Mouse (Mus musculus): ENCODE measurements around the gene Vmn1r148. TPM values are rescaled to one million over a fixed set of nuclear protein-coding genes. Genes with fewer than 3 reads are reported as not detected.
"Not testable (repeated sequence)": the region's sequence is repeated elsewhere in the genome, so short reads cannot be mapped to it uniquely, and the experiment has no call there.

The Vmn1r148 gene
- polyA plus RNA-seq (2014; fragmentation: Nextera tagmentation; extraction: Ambion mirVana), result not detected in 2 replicates

DNA sequence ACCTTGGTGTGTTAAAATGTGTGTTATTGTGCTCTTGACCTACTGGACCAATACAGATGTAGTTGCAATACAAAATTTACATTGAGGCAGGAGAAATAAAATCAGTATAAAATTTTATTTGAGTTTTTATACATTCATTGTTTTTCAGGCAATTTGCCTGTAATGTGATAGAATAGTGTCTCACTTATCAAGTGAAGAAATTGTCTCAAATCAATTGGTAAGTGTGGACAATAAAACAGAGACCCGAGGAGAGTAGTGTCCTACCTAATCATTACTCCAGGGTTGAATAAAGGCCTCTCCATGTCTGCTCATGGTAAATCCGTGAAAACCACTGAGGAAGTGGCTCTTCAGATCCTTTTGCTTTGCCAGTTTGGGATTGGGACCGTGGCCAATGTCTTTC, at the start of gene Vmn1r148:
Vmn1r148 (plus strand) TSS at position 301 of the 400 bp plus-strand sequence.
- H3K36me3 ChIP-seq (ENCODE audit: control insufficient read depth, insufficient read depth, low read length); H3K27me3 ChIP-seq (ENCODE audit: control insufficient read depth, insufficient read depth, low read length); H3K4me3 ChIP-seq (replicated peaks; ENCODE audit: low read depth, low read length); H3K27ac ChIP-seq (replicated peaks; ENCODE audit: low read depth, low read length); H3K4me2 ChIP-seq (ENCODE audit: low read length); H3K9ac ChIP-seq (replicated peaks; ENCODE audit: low read length); H3K9me3 ChIP-seq (ENCODE audit: control insufficient read depth, low read length); H3K4me1 ChIP-seq (ENCODE audit: control insufficient read depth, insufficient read depth, low read length); DNase-seq; ATAC-seq (ENCODE audit: low FRiP score, low TSS enrichment): not testable (repeated sequence)
- no CpG with 5 or more reads among the region's 3 CpGs for WGBS

DNA sequence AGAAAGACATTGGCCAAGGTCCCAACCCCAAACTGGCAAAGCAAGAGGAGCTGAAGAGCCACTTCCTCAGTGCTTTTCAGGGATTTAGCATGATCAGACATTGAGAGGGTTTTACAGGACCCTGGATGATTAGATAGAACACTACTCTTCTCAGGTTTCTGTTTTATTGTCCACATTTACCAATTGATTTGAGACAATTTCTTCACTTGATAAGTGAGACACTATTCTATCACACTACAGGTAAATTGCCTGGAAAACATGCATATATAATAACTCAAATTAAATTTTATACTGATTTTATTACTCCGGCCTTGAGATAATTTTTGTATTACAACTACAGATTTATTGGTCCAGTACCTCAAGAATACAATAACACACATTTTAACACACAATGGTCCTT, 42.4 kb upstream of the Vmn1r148 start, which contains the start of gene Gm8660:
Gm8660 (minus strand) TSS at position 101 of the 400 bp plus-strand sequence.
- H3K4me1 ChIP-seq (ENCODE audit: control insufficient read depth, insufficient read depth, low read length); H3K36me3 ChIP-seq (ENCODE audit: control insufficient read depth, insufficient read depth, low read length); H3K9me3 ChIP-seq (ENCODE audit: control insufficient read depth, low read length); DNase-seq; H3K4me2 ChIP-seq (ENCODE audit: low read length); H3K9ac ChIP-seq (replicated peaks; ENCODE audit: low read length); ATAC-seq (ENCODE audit: low FRiP score, low TSS enrichment); H3K4me3 ChIP-seq (replicated peaks; ENCODE audit: low read depth, low read length); H3K27ac ChIP-seq (replicated peaks; ENCODE audit: low read depth, low read length); H3K27me3 ChIP-seq (ENCODE audit: control insufficient read depth, insufficient read depth, low read length): not testable (repeated sequence)
- no CpG with 5 or more reads among the region's 1 CpGs for WGBS

DNA sequence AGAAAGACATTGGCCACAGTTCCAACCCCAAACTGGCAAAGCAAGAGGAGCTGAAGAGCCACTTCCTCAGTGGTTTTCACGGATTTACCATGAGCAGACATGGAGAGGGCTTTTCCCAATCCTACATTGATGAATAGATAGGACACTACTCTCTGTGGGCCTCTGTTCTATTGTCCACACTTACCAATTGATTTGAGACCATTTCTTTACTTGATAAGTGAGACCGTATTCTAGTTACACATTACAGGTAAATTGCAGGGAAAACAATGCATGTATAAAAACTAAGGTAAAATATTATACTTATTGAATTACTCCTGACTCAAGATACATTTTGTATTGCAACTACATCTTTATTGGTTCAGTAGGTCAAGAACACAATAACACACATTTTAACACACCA, 24.7 kb downstream of the Vmn1r148 start, which contains the start of gene Vmn1r149:
Vmn1r149 (minus strand) TSS at position 101 of the 400 bp plus-strand sequence.
- not testable (repeated sequence) for H3K27me3 ChIP-seq (ENCODE audit: control insufficient read depth, insufficient read depth, low read length); DNase-seq; H3K9me3 ChIP-seq (ENCODE audit: control insufficient read depth, low read length); ATAC-seq (ENCODE audit: low FRiP score, low TSS enrichment); H3K4me3 ChIP-seq (replicated peaks; ENCODE audit: low read depth, low read length); H3K4me1 ChIP-seq (ENCODE audit: control insufficient read depth, insufficient read depth, low read length); H3K36me3 ChIP-seq (ENCODE audit: control insufficient read depth, insufficient read depth, low read length); H3K9ac ChIP-seq (replicated peaks; ENCODE audit: low read length); H3K27ac ChIP-seq (replicated peaks; ENCODE audit: low read depth, low read length); H3K4me2 ChIP-seq (ENCODE audit: low read length)
- no CpG with 5 or more reads among the region's 2 CpGs for WGBS

DNA sequence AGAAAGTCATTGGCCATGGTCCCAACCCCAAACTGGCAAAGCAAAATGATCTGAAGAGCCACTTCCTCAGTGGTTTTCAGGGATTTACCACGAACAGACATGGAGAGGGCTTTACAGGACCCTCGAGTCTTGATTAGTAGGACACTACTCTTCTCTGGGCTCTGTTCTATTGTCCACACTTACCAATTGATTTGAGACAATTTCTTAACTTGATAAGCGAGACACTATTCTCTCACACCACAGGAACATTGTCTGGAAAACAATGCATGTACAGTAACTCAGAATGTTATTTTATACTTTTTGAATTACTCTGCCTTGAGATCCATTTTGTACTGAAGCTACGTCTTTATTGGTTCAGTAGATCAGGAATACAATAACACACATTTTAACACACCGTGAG, 50.6 kb downstream of the Vmn1r148 start, which contains the start of gene Gm10665:
Gm10665 (minus strand) TSS at position 101 of the 400 bp plus-strand sequence.
- H3K27ac ChIP-seq (replicated peaks; ENCODE audit: low read depth, low read length); H3K4me2 ChIP-seq (ENCODE audit: low read length); H3K27me3 ChIP-seq (ENCODE audit: control insufficient read depth, insufficient read depth, low read length); ATAC-seq (ENCODE audit: low FRiP score, low TSS enrichment); H3K9ac ChIP-seq (replicated peaks; ENCODE audit: low read length); H3K4me1 ChIP-seq (ENCODE audit: control insufficient read depth, insufficient read depth, low read length); H3K9me3 ChIP-seq (ENCODE audit: control insufficient read depth, low read length); H3K36me3 ChIP-seq (ENCODE audit: control insufficient read depth, insufficient read depth, low read length); DNase-seq; H3K4me3 ChIP-seq (replicated peaks; ENCODE audit: low read depth, low read length): not testable (repeated sequence)
- no CpG with 5 or more reads among the region's 5 CpGs for WGBS

Other genes with a start within 250 kb of the Vmn1r148 start
- gene Vmn1r142, start 249.5 kb upstream of the Vmn1r148 start, polyA plus RNA-seq (2014; fragmentation: Nextera tagmentation; extraction: Ambion mirVana), result not detected in 2 replicates
- not detected in 2 replicates for gene Vmn1r143, start 224.2 kb upstream of the Vmn1r148 start, polyA plus RNA-seq (2014; fragmentation: Nextera tagmentation; extraction: Ambion mirVana)
- not detected in 2 replicates for gene Gm8653, start 212.3 kb upstream of the Vmn1r148 start, polyA plus RNA-seq (2014; fragmentation: Nextera tagmentation; extraction: Ambion mirVana)
- not detected in 2 replicates for gene Gm8453, start 184.1 kb upstream of the Vmn1r148 start, polyA plus RNA-seq (2014; fragmentation: Nextera tagmentation; extraction: Ambion mirVana)
- not detected in 2 replicates for gene Gm4187, start 83.9 kb upstream of the Vmn1r148 start, polyA plus RNA-seq (2014; fragmentation: Nextera tagmentation; extraction: Ambion mirVana)
- gene Gm8660, start 42.5 kb upstream of the Vmn1r148 start, polyA plus RNA-seq (2014; fragmentation: Nextera tagmentation; extraction: Ambion mirVana), result not detected in 2 replicates
- not detected in 2 replicates for gene Vmn1r149, start 24.6 kb downstream of the Vmn1r148 start, polyA plus RNA-seq (2014; fragmentation: Nextera tagmentation; extraction: Ambion mirVana)
- gene Gm10665, start 50.5 kb downstream of the Vmn1r148 start, polyA plus RNA-seq (2014; fragmentation: Nextera tagmentation; extraction: Ambion mirVana), result not detected in 2 replicates
- not detected in 2 replicates for gene Vmn1r151, start 86.1 kb downstream of the Vmn1r148 start, polyA plus RNA-seq (2014; fragmentation: Nextera tagmentation; extraction: Ambion mirVana)
- gene Vmn1r152, start 109.4 kb downstream of the Vmn1r148 start, polyA plus RNA-seq (2014; fragmentation: Nextera tagmentation; extraction: Ambion mirVana), result not detected in 2 replicates
- gene Gm8677, start 121.3 kb downstream of the Vmn1r148 start, polyA plus RNA-seq (2014; fragmentation: Nextera tagmentation; extraction: Ambion mirVana), result not detected in 2 replicates
- not detected in 2 replicates for gene Gm4201, start 151.8 kb downstream of the Vmn1r148 start, polyA plus RNA-seq (2014; fragmentation: Nextera tagmentation; extraction: Ambion mirVana)
- not detected in 2 replicates for gene Gm4565, start 174.5 kb downstream of the Vmn1r148 start, polyA plus RNA-seq (2014; fragmentation: Nextera tagmentation; extraction: Ambion mirVana)
- not detected in 2 replicates for gene Vmn1r155, start 244.4 kb downstream of the Vmn1r148 start, polyA plus RNA-seq (2014; fragmentation: Nextera tagmentation; extraction: Ambion mirVana)